Mouse (Mus musculus) limb, embryonic 12.5 days (tissue): ENCODE measurements around the gene Jaml. TPM values are rescaled to one million over a fixed set of nuclear protein-coding genes. Genes with fewer than 3 reads are reported as not detected.

Source experiments
- ATAC-seq: fragments of 200-750 bp; cut with Nextera tagmentation; 2 replicates; pipeline ENCODE4 v1.8.0; 2017; ENCODE audit warnings: low read depth, moderate TSS enrichment; ENCODE audit not compliant: insufficient number of reproducible peaks, insufficient read depth, low FRiP score, low TSS enrichment
- H3K27ac ChIP-seq: fragments of 300-500 bp; sonication (generic); 2 replicates; pipeline ENCODE4 v1.5.1; 2016; ENCODE audit warnings: mild to moderate bottlenecking, moderate library complexity
- H3K27me3 ChIP-seq: fragments of 300-500 bp; sonication (generic); 2 replicates; pipeline ENCODE4 v1.6.1; 2016; ENCODE audit warnings: mild to moderate bottlenecking, moderate library complexity
- H3K36me3 ChIP-seq: fragments of 300-500 bp; sonication (generic); 2 replicates; pipeline ENCODE4 v1.6.1; 2016; ENCODE audit warnings: mild to moderate bottlenecking, moderate library complexity
- H3K4me1 ChIP-seq: fragments of 300-500 bp; sonication (generic); replicated peaks from 2 replicates; pipeline ENCODE4 v1.6.1; 2016
- H3K4me2 ChIP-seq: fragments of 300-500 bp; sonication (generic); 2 replicates; pipeline ENCODE4 v1.6.1; 2016; ENCODE audit warnings: mild to moderate bottlenecking, moderate library complexity
- H3K4me3 ChIP-seq: fragments of 300-500 bp; sonication (generic); replicated peaks from 2 replicates; pipeline ENCODE4 v1.5.1; 2016; ENCODE audit warnings: mild to moderate bottlenecking
- H3K9ac ChIP-seq: fragments of 300-500 bp; sonication (generic); replicated peaks from 2 replicates; pipeline ENCODE4 v1.6.1; 2016; ENCODE audit warnings: mild to moderate bottlenecking, moderate library complexity
- H3K9me3 ChIP-seq: fragments of 300-500 bp; sonication (generic); 2 replicates; pipeline ENCODE4 v1.6.1; 2016; ENCODE audit warnings: mild to moderate bottlenecking, moderate library complexity
- WGBS: fragments of 180-500 bp; shearing (Covaris S2); methylation state at CpG from one replicate; pipeline ENCODE4 v1.1.7; 2016; 5-methylcytosine and 5-hydroxymethylcytosine counted together
- polyA plus RNA-seq: library from polyadenylated mRNA; unstranded; fragments of >200 nt; fragmentation: Nextera tagmentation; extraction: Ambion mirVana; gene quantifications from 2 replicates; pipeline ENCODE4 v1.2.1, GENCODE M21; 2016

Jaml gene
- polyA plus RNA-seq, 1 experiment from 2014 or later: 0.99 TPM

DNA sequence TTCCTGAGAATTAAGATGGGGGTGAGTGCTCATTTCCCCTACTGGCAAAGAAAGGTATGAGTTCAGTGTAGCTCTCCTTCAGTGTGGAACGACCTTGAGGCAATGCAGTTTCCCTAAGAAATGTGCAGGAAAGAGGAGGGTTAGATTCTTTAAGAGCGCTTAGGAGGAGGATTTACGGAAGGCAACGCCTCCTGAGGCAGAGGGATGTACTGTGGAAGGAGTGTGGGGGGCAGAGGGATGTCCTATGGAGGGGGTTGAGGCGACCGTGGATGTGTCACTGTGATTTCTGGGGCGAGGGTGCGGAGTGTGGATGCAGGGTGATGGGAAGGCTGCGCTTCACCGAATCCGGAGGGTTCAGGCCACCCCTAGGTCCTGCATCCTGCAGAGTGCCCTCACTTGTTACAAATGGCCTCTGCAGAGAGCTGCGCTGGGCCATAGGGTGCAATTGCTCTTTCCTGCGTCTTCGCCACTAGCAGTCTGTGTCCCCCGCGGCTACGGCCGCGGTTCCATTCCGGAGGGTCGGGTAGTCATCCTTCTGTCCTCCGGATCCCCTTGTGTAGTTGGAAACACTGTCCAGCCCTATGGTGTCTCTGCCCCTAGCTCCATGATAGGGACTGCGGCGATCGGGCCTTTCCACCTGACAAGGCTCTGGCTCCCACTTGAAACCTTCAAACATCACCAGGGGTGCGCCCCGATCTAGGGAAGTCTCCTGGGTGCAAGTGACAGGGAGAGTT is 66.7 kb downstream of the Jaml start:
- WGBS: 3% methylated on average over 27 of the region's 27 CpGs
- Histone ChIP-seq H3K27me3 (peaks cover 44% of the 10 kb centered on the region), H3K4me3 (peak overlapping the region; percentile 46)

DNA sequence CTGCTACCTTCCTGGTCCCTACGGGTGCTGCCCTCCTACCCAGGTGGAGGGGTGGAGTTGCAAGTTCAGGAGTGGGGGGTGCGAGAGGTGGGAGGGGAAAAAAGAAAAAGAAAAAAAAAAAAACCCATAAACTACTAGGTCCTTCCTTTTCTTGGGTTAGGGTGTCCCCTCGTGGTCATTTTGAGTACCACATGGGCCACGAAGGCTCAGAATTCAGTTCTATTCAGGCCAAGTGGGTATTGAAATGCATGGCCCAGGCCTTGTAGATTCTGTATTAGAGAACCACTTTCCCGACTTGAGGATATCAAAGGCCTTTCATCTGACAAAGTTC is 67.2 kb downstream of the Jaml start:
- peaks cover 41% of the 10 kb centered on the region for H3K27me3 ChIP-seq
- peak overlapping the region; percentile 50; the same call in 1 of the 2 replicates for H3K9ac ChIP-seq
- 0 out of 2 replicates have a peak, but pooled peaks have one; percentile 22 for ATAC-seq
- WGBS: under 1% methylated on average over 5 of the region's 5 CpGs
- H3K4me3 ChIP-seq: peak overlapping the region; percentile 46
- H3K36me3 ChIP-seq: no peaks in the 10 kb centered on the region
- no peak overlapping the region for H3K27ac ChIP-seq
- peaks cover 17% of the 10 kb centered on the region for H3K4me1 ChIP-seq
- H3K9me3 ChIP-seq: no peaks in the 10 kb centered on the region
- H3K4me2 ChIP-seq: peak overlapping the region; percentile 88

More for the DNA sequence above, 66.7 kb downstream of the Jaml start:
- no peaks in the 10 kb centered on the region for H3K9me3 ChIP-seq
- 0 out of 2 replicates have a peak, but pooled peaks have one; percentile 35 for ATAC-seq
- peak overlapping the region; percentile 88 for H3K4me2 ChIP-seq
- H3K27ac ChIP-seq: no peak overlapping the region
- no peaks in the 10 kb centered on the region for H3K36me3 ChIP-seq
- peaks cover 22% of the 10 kb centered on the region for H3K4me1 ChIP-seq
- H3K9ac ChIP-seq: peak overlapping the region; percentile 50; the same call in 1 of the 2 replicates

DNA sequence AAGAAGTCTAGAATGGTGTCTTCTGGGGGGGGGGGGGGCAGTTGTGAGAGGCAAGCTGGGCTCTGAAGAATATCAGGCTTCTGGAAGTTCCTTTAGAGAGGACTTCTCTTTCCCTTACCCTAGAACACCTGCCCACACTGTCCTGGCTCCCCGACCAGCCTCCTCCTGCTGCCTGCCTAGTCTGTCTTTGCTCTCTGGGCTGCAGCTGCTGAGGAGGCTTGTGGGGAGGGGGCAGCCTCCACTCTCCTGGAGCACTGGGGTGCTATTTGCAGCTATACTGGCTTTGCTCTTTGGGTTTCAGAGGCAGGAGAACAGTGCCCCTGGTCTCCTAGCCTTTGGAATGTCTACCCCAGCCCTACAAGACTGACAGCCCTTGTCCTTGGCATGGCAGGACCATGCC is 72.0 kb downstream of the Jaml start:
- Histone ChIP-seq H3K9me3 (no peaks in the 10 kb centered on the region), H3K9ac (no peak overlapping the region), H3K27me3 (peaks cover 6% of the 10 kb centered on the region), H3K27ac (no peak overlapping the region), H3K4me3 (no peak overlapping the region), H3K4me1 (peaks cover 2% of the 10 kb centered on the region), H3K36me3 (no peaks in the 10 kb centered on the region), H3K4me2 (no peak overlapping the region)
- WGBS: 59% methylated on average over 1 of the region's 1 CpGs
- ATAC-seq: no peak

DNA sequence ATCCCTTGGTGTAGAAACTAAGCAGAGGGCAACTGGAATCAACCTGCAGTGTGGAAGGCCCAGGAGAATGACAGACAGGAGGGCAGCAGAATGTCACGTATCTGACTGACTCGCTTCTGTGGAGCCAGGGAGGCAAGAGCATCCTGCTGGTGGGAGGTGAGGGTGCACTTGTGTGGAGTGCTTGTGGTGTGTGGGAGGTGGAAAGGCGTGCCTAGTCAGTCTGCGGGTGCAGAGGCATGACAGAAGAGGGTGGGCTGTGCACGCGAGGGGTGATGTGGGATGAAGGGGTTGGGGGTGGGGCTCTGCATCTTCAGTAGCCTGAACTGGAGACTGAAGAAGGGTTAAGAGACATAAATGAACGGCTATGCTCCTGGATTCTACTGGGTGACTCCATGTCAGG is 74.4 kb downstream of the Jaml start:
- H3K27ac ChIP-seq: no peak overlapping the region
- WGBS: 73% methylated on average over 7 of the region's 7 CpGs
- H3K36me3 ChIP-seq: no peaks in the 10 kb centered on the region
- H3K9ac ChIP-seq: no peak overlapping the region
- H3K4me1 ChIP-seq: no peaks in the 10 kb centered on the region
- no peak overlapping the region for H3K4me2 ChIP-seq
- H3K4me3 ChIP-seq: no peak overlapping the region
- no peaks in the 10 kb centered on the region for H3K9me3 ChIP-seq
- no peaks in the 10 kb centered on the region; the same call in none of the 2 replicates for H3K27me3 ChIP-seq
- ATAC-seq: no peak

Other genes starting within 250 kb of the Jaml start
- gene Kmt2a, start 197.9 kb upstream of the Jaml start, polyA plus RNA-seq: 18.2 and 19.9 TPM in 2 replicates
- gene Atp5l, start 158.4 kb upstream of the Jaml start, polyA plus RNA-seq: 556 and 596 TPM in 2 replicates
- 26.4 and 27.8 TPM in 2 replicates for gene Ube4a, start 113.6 kb upstream of the Jaml start, polyA plus RNA-seq
- gene Cd3g, start 98.8 kb upstream of the Jaml start, polyA plus RNA-seq: 0.20 and 1.5 TPM in 2 replicates
- not detected in 2 replicates for gene Cd3d, start 97.4 kb upstream of the Jaml start, polyA plus RNA-seq
- 0.14 TPM in 1 of 2 replicates, not detected in the other for gene Cd3e, start 69.6 kb upstream of the Jaml start, polyA plus RNA-seq
- 12.7 and 16.8 TPM in 2 replicates for gene Mpzl2, start 39.4 kb upstream of the Jaml start, polyA plus RNA-seq
- gene Mpzl3, start 24.0 kb upstream of the Jaml start, polyA plus RNA-seq: 2.3 and 2.5 TPM in 2 replicates
- 6.4 and 6.9 TPM in 2 replicates for gene Scn2b, start 38.6 kb downstream of the Jaml start, polyA plus RNA-seq
- 0.28 and 0.49 TPM in 2 replicates for gene Scn4b, start 59.2 kb downstream of the Jaml start, polyA plus RNA-seq
- gene BC049352, start 102.8 kb downstream of the Jaml start, polyA plus RNA-seq: not detected in 2 replicates
- not detected in 2 replicates for gene Tmprss4, start 124.9 kb downstream of the Jaml start, polyA plus RNA-seq
- gene Il10ra, start 190.0 kb downstream of the Jaml start, polyA plus RNA-seq: 0.63 TPM in 2 replicates
- gene Tmprss13, start 239.9 kb downstream of the Jaml start, polyA plus RNA-seq: 0.51 and 0.72 TPM in 2 replicates